Mouse (Mus musculus): ENCODE measurements around the gene Negr1.

Negr1 gene

GRCm38 (mm10) chr3:156796061-156796691 is 234.6 kb downstream of the Negr1 start:
- no peak for DNase-seq (ENCODE audit: low spot score)

GRCm38 (mm10) chr3:156799228-156799627 is 237.6 kb downstream of the Negr1 start:
- no peak for DNase-seq (ENCODE audit: low spot score)

DNA sequence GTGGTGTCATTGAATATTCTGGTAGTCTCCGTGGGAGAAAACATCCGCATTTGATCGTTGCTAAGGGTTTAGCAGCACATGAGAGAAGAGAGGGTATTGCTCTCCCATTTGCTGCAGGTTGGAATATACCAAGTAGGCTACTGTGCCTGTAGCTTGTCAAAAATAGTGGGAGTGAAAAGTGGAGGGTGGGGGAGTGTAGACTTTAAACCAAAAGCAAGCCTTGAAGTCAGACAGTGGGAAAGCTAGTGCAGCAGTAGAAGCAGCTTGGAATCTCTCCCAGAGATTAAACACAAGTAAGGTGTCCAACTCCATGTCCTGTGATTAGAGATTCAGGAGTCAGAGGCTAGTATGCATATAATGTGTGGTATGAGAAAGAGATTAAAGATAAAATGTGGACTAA is 248.2 kb downstream of the Negr1 start:
- no peak for DNase-seq (ENCODE audit: low spot score)

GRCm38 (mm10) chr3:156816938-156817337 is 255.3 kb downstream of the Negr1 start:
- no peak for DNase-seq (ENCODE audit: low spot score)

DNA sequence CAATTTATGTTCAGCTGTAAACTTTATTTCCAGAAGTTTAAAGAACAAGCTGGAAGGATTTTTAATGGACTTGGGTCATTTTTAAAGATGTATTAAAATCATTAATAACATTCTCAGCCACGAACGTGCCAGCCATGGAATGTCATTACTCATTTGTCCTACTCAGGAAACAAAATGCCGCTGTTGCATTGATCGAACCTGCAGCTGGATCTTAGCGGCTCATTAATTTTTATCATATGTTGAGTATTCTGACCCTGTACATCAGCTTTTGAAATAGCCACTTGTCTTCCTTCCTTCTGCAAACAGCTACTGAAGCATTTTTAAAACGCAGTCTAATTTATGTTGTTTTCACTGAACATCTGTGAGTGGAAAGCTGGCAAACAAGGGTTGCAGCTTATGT is 255.9 kb downstream of the Negr1 start:
- no peak for DNase-seq (ENCODE audit: low spot score)

DNA sequence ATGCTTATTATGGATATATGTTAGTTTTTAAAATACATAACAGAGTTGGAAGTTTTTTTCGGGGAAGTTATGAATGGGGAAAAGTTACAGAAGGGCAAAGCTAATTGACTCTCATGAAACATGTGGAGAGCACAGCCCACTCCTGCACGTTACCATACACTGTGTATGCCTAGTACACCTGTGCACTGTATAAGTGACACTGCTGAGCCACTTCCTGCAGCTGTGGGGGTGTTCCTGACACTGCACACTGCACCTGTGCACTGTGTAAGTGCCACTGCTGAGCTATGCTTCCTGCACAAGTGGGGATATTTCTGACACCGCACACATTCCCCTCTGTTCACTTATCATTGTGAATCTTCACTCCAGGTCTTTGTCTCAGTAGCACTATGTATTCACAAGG is 261.4 kb downstream of the Negr1 start:
- DNase-seq (ENCODE audit: low spot score): no peak

GRCm38 (mm10) chr3:156833920-156834319 is 272.3 kb downstream of the Negr1 start:
- no peak for DNase-seq (ENCODE audit: low spot score)

DNA sequence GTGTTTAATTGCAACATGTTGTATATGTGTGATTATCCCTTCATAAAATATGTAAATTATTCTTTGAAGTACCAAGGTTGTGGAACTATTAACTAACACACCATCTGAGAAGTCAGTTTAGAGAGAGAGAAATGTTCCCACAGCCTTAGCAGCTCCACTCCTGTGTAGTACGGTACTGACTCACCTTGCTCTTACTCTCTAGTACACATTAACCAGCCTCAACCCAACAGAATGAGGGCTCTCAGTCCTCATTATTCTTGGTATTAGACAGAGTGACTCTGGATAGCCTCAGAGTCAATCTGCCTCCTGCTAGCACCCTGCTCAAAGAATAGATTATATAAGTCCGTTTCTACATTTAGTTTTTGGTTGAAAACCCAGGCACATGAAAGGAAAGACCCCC is 277.0 kb downstream of the Negr1 start:
- no peak for DNase-seq (ENCODE audit: low spot score)

- DNase-seq (ENCODE audit: low spot score): no peak
Observed at GRCm38 (mm10) chr3:156848385-156848784, 286.8 kb downstream of the Negr1 start.

GRCm38 (mm10) chr3:156851921-156852320 is 290.3 kb downstream of the Negr1 start:
- no peak for DNase-seq (ENCODE audit: low spot score)

DNA sequence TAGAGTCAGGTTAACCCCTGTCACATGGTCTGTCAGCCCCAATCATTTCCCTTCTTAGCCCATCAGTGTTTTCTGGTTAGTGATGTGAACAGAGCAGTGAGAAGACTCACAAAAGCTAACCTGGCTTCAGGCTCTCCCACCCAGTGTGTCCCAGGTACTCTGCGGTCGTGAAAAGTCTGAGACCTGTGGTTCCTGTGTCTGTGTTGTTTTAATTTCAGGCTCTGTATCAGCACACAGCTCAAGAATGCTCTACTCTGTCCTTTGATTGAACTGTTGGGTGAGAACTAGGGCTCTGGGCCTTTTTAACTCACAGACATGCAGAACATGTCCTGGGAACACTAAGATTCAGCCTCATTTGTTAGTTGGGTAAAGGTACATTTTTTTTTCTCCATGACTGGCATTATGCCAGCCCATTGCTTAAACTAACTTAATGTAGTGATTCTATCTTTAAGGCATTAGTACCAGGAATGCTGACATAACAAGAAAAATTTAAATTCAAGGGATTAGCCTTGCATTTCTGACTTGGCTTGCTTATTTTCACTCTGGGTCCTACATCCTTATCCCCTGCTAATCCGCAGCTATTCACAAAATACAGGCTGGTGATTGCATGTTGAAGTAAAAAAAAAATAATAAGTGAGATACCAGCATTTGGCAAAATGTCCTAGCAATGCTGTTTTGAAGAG is 308.8 kb downstream of the Negr1 start:
- DNase-seq (ENCODE audit: low spot score): no peak

DNA sequence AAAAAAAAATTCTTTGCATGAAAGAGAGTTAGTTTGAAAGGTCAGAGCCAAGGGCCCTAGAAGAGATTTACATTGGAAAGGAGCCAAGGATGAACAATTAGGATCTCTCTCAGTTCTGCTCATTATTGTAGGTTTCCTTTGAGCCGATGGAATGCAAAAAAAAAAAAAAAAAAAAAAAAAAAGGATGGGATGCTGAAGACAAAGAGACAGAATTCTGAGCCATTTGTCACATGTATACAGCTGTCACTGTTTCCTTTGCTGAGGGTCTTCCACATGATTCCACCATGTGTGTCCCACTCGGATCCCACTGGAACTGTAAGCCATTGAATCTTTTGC is 309.3 kb downstream of the Negr1 start:
- no peak for DNase-seq (ENCODE audit: low spot score)

DNA sequence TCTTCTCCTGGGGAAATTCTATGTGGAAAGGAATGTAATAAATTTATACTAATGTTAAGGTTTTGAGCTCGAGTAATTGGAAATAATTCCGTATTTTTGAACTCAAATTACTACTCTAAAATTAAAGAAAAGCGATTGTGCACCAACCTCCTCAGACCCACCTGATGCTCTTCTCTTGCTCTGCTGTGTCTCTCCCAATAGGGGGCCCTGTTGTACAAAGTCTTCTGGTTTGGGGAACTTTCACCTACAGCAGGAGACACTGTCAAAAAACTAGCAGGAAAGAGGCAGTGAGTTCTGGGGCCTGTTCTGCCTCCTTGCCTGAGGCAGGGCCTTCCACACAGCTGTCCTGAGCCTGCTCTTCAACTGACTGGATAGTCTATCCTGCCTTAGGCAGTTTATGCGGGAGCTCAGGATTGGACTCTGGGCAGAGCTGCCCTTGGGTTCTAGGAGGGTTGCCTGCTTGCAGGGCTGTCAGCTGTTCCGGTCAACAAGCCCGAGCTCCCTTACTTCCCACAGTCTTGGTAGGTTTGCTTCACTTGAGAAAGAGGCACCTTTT is 310.1 kb downstream of the Negr1 start:
- no peak for DNase-seq (ENCODE audit: low spot score)

- no peak for DNase-seq (ENCODE audit: low spot score)
Observed at GRCm38 (mm10) chr3:156876551-156876950, 315.0 kb downstream of the Negr1 start.

DNA sequence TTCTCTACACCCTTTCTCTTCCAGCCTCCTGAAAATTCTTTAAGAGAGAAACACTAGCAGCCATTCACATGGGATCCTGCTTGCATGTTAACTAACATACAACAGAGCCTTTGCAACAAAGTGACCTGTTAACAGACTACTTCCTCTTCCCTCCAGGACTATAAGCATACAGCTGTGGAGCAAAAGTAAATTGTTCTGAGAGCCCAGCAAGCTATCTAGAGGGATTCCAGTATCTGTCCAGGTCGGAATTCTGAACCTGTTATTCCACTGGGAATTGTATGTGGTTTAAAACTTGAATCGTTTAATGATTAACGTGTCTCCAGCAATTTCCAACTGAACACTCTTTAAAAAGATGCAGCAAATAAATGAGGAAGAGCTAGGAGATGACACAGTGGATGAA is 320.5 kb downstream of the Negr1 start:
- DNase-seq (ENCODE audit: low spot score): no peak

DNA sequence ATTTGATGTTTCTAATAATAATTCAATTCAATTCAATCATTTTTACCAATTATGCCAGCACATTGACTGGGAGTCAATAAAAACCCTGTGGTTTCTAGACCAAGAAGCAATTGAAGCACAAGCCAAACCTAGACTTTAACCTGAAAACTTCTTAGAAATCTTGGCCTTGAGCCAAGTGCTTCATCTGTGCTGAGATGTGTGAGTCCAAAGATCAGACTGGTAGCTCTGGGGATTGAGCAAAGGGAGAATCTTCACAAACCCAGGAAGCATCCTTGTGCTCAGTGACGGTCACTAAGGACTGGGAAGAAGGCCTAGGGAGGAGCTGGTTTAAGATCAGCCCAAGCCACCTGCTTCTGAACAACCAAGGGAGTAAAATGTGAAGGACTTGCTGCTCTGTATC is 322.3 kb downstream of the Negr1 start:
- DNase-seq (ENCODE audit: low spot score): no peak

GRCm38 (mm10) chr3:156885689-156886088 is 324.1 kb downstream of the Negr1 start:
- no peak for DNase-seq (ENCODE audit: low spot score)

GRCm38 (mm10) chr3:156886915-156887314 is 325.3 kb downstream of the Negr1 start:
- no peak for DNase-seq (ENCODE audit: low spot score)

GRCm38 (mm10) chr3:156890986-156891385 is 329.4 kb downstream of the Negr1 start:
- no peak for DNase-seq (ENCODE audit: low spot score)

DNA sequence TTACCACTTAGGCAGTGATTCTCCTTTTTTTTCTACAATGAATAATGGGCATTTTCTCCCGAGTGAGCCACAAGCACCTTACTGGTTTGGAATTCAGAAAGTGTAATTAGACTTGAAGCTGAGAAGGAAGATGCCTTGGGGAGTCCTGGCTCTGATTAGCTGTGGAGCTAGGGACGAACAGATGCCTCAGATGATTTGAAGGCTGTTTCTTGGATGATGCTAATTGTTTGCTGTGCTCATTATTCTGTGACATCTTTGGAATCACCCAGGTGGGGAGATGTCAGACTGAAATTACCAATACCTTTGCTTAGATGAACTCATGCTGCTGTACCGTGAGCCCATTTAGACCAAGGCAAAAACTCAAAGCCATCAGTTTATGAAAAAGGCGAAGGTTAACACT is 333.7 kb downstream of the Negr1 start:
- DNase-seq (ENCODE audit: low spot score): no peak

- DNase-seq (ENCODE audit: low spot score): no peak
Observed at GRCm38 (mm10) chr3:156896106-156896505, 334.5 kb downstream of the Negr1 start.

GRCm38 (mm10) chr3:156896552-156896951 is 335.0 kb downstream of the Negr1 start:
- no peak for DNase-seq (ENCODE audit: low spot score)

DNA sequence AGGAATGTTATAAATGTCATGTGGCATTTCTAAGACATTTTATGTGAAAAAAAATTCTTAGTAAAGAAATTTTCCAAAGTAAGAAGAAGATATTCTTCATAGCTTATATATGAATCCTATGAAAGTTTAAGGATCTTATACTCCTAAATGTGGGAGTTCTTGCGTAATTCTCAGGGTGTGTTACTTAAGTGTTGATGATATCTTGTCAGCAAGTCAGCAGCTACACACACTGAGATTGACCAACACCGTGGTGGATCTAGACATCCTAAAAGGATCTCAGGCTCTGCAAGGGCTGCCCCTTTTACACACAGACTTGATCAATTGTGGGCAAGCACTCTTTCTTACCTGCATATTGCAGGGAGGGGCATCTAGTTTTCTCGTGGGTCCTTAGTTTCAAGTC is 339.5 kb downstream of the Negr1 start:
- DNase-seq (ENCODE audit: low spot score): no peak

All from c-Kit-positive CD71-positive TER-119-positive erythroid progenitor cells, embryonic 14.5 days (primary cell).